Mouse (Mus musculus): ENCODE results near the gene Gm6902. TPM values are rescaled to one million over a fixed set of nuclear protein-coding genes. Genes with fewer than 3 reads are reported as not detected.
"Not testable (repeated sequence)": the region's sequence is repeated elsewhere in the genome, so short reads cannot be mapped to it uniquely, and the experiment has no call there.

The Gm6902 gene
- polyA plus RNA-seq (2012; ENCODE audit: insufficient read depth, low replicate concordance): not detected in 2 replicates

- H3K27me3 ChIP-seq (replicated peaks); H3K4me1 ChIP-seq; H3K36me3 ChIP-seq (replicated peaks; ENCODE audit: low read length); H3K9me3 ChIP-seq; H3K4me3 ChIP-seq (replicated peaks): not testable (repeated sequence)
Measured at GRCm38 (mm10) chr7:23278800-23279199, at the start of gene Gm6902. Gene Gm6902 (minus strand): TSS chr7:23278900.

GRCm38 (mm10) chr7:23300892-23301291 is 22.2 kb upstream of the Gm6902 start, which contains the start of gene Nlrp4e:
Gene Nlrp4e (plus strand): TSS chr7:23301192.
- not testable (repeated sequence) for H3K36me3 ChIP-seq (replicated peaks; ENCODE audit: low read length); H3K4me3 ChIP-seq (replicated peaks); H3K4me1 ChIP-seq

GRCm38 (mm10) chr7:23251582-23251981 is 27.1 kb downstream of the Gm6902 start, which contains the start of gene Vmn1r166:
Gene Vmn1r166 (minus strand): TSS chr7:23251682.
- H3K4me3 ChIP-seq (replicated peaks); H3K4me1 ChIP-seq; H3K36me3 ChIP-seq (replicated peaks; ENCODE audit: low read length); H3K27me3 ChIP-seq (replicated peaks); H3K9me3 ChIP-seq: not testable (repeated sequence)

More at GRCm38 (mm10) chr7:23300892-23301291, 22.2 kb upstream of the Gm6902 start, which contains the start of gene Nlrp4e:
- H3K9me3 ChIP-seq; H3K27me3 ChIP-seq (replicated peaks): not testable (repeated sequence)

Other genes with a start within 250 kb of the Gm6902 start
- gene Vmn1r163, start 223.4 kb downstream of the Gm6902 start, polyA plus RNA-seq (2012; ENCODE audit: insufficient read depth, low replicate concordance): not detected in 2 replicates
- gene Gm8720, start 211.4 kb downstream of the Gm6902 start, polyA plus RNA-seq (2012; ENCODE audit: insufficient read depth, low replicate concordance): not detected in 2 replicates
- not detected in 2 replicates for gene Gm10662, start 134.4 kb downstream of the Gm6902 start, polyA plus RNA-seq (2012; ENCODE audit: insufficient read depth, low replicate concordance)
- gene Vmn1r165, start 61.6 kb downstream of the Gm6902 start, polyA plus RNA-seq (2012; ENCODE audit: insufficient read depth, low replicate concordance): not detected in 2 replicates
- not detected in 2 replicates for gene Vmn1r166, start 27.2 kb downstream of the Gm6902 start, polyA plus RNA-seq (2012; ENCODE audit: insufficient read depth, low replicate concordance)
- not detected in 2 replicates for gene Nlrp4e, start 22.3 kb upstream of the Gm6902 start, polyA plus RNA-seq (2012; ENCODE audit: insufficient read depth, low replicate concordance)
- not detected in 2 replicates for gene Nlrp5, start 107.0 kb upstream of the Gm6902 start, polyA plus RNA-seq (2012; ENCODE audit: insufficient read depth, low replicate concordance)
- 0.62 TPM in 1 of 2 replicates, not detected in the other for gene Vmn1r167, start 228.3 kb upstream of the Gm6902 start, polyA plus RNA-seq (2012; ENCODE audit: insufficient read depth, low replicate concordance)

All from megakaryocyte, embryonic 14.5 days (primary cell).